Mouse (Mus musculus) C2C12 (cell line): ENCODE data around the gene Klhl21. TPM values are rescaled to one million over a fixed set of nuclear protein-coding genes. Genes with fewer than 3 reads are reported as not detected.

Experiments used
- H3K27me3 ChIP-seq: one replicate; pipeline ENCODE4 v1.6.1; 2011; ENCODE audit not compliant: control insufficient read depth, insufficient read depth, insufficient read length
- H3K36me3 ChIP-seq: one replicate; pipeline ENCODE4 v1.6.1; 2011; ENCODE audit not compliant: control insufficient read depth, insufficient read depth
- H3K4me3 ChIP-seq: one replicate; pipeline ENCODE4 v1.5.1; 2011; ENCODE audit warnings: mild to moderate bottlenecking, control low read depth; ENCODE audit not compliant: poor library complexity, insufficient read depth, severe bottlenecking
- H3K79me2 ChIP-seq: one replicate; pipeline ENCODE4 v1.6.1; 2011; ENCODE audit not compliant: control insufficient read depth, insufficient read depth
- H3K79me3 ChIP-seq: one replicate; pipeline ENCODE4 v1.6.1; 2011; ENCODE audit warnings: low read depth, control low read depth
- H3ac ChIP-seq: one replicate; pipeline ENCODE3; 2011; ENCODE audit warnings: low read depth; ENCODE audit not compliant: control insufficient read depth, insufficient read length
- CEBPB ChIP-seq: IDR thresholded peaks from one replicate; pipeline ENCODE4 v1.6.1; 2011; ENCODE audit warnings: low read depth, mild to moderate bottlenecking, control low read depth, moderate library complexity
- CTCF ChIP-seq: IDR thresholded peaks from one replicate; pipeline ENCODE4 v1.5.1; 2011; ENCODE audit not compliant: control insufficient read depth, insufficient read depth, insufficient read length
- FOSL1 ChIP-seq: IDR thresholded peaks from one replicate; pipeline ENCODE4 v1.8.0; 2011; ENCODE audit warnings: mild to moderate bottlenecking, low read length; ENCODE audit not compliant: poor library complexity, insufficient read depth, severe bottlenecking
- MAX ChIP-seq: IDR thresholded peaks from one replicate; pipeline ENCODE4 v1.6.1; 2011; ENCODE audit warnings: mild to moderate bottlenecking, control low read depth
- MYOD1 ChIP-seq: IDR thresholded peaks from one replicate; pipeline ENCODE4 v1.6.1; 2011; ENCODE audit warnings: low read depth; ENCODE audit not compliant: control insufficient read depth, insufficient read length
- MYOG ChIP-seq: IDR thresholded peaks from one replicate; pipeline ENCODE4 v1.6.1; 2011; ENCODE audit not compliant: control insufficient read depth, insufficient read length; ENCODE audit errors: extremely low read depth
- USF1 ChIP-seq: IDR thresholded peaks from one replicate; pipeline ENCODE4 v1.6.1; 2011; ENCODE audit warnings: low read depth, mild to moderate bottlenecking, control low read depth, moderate library complexity
- polyA plus RNA-seq: library from polyadenylated mRNA; unstranded; fragments of >200 nt; fragmentation: generic; extraction: Trizol; gene quantifications from one replicate; pipeline ENCODE4 v1.2.1, GENCODE M21; 2012; ENCODE audit warnings: missing spikeins

The Klhl21 gene
- polyA plus RNA-seq, 1 experiment, result 36.2 TPM

DNA sequence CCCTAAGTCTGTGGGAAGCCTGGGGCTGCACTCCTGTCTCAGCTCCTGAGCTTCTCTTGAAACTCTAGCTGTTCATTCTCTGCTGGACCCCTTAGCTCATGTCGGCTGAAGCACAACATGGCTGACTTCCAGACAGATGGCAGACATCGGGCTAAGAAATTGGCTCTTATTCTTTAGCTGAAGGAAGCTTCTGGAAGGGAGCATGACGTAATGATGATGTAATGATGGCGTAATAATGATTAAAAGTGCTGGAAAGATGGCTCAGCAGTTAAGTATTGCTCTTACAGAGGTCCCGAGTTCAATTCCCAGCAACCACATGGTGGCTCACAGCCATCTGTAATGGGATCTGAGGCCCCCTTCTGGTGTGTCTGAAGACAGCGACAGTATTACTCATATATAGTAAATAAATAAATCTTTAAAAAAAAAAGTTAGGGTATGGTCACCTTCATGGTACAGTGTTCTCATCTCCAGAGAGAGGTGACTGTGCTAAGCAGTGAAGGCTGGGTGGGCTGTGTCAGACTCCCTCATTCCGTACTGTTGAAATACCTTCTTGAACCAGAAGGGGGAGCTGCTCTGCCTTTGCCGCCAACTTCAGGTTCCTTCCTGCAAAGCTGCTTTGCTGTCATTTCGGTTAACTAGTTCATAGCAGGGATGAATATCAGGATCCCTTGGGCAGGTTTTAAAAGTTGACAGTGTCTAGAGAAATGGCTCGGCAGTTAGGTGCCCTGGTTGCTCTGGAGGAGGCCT lies 36.2 kb upstream of the Klhl21 start:
- Histone ChIP-seq H3ac (no peak overlapping the region), H3K36me3 (peaks cover 47% of the 10 kb centered on the region), H3K27me3 (no peaks in the 10 kb centered on the region), H3K79me2 (no peaks in the 10 kb centered on the region), H3K4me3 (no peak overlapping the region), H3K79me3 (no peaks in the 10 kb centered on the region)
- TF ChIP-seq CTCF, result no peak

DNA sequence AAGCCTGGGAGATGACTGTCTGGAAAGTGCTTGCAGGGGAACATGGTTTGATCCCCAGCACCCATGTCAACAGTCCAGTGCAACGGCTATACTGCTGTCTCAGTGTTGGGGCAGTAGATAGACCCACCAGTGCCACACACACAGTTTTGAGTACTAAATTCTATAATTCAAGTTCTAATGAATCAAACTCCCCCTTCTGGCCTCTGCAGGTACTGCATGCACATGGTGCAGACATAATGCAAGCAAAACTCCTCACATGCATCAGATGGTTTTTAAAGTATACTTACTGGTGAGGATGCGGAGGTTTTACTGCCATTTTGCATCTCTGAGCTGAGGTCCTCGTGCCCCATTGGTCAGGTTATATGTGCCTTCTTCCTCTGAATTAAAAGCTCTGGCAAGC lies 33.2 kb upstream of the Klhl21 start:
- Histone ChIP-seq H3K4me3 (no peak overlapping the region), H3ac (no peak overlapping the region), H3K79me3 (no peaks in the 10 kb centered on the region), H3K36me3 (peaks cover 59% of the 10 kb centered on the region), H3K79me2 (no peaks in the 10 kb centered on the region), H3K27me3 (no peaks in the 10 kb centered on the region)
- TF ChIP-seq USF1 (no peak), CEBPB (no peak), MAX (no peak), MYOD1 (no peak), FOSL1 (no peak), MYOG (no peak), CTCF (no peak)

DNA sequence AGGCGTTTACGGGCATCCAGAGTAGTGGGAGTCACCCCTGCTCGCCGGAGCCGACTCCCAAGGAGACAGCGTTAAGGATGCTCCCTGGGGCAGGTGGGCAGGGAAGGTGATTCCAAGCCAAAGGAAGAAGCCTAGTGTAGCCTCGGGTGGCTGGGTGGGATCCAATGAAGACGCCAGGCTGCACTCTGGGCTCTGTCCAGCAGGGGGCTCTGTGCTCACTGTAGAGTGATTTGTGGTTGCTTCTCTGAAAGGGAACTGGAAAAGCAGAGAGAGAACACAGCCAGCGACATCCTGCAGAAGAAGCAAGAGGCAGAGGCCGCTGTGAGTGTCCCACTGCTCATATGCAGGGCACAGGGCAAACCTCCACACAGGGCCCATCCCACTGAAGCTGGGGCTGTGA lies 30.9 kb upstream of the Klhl21 start:
- Histone ChIP-seq H3K4me3 (no peak overlapping the region), H3K79me2 (no peaks in the 10 kb centered on the region), H3K79me3 (no peaks in the 10 kb centered on the region), H3ac (no peak overlapping the region), H3K36me3 (peaks cover 63% of the 10 kb centered on the region), H3K27me3 (no peaks in the 10 kb centered on the region)
- TF ChIP-seq MAX (no peak), CTCF (peak; percentile 79)

DNA sequence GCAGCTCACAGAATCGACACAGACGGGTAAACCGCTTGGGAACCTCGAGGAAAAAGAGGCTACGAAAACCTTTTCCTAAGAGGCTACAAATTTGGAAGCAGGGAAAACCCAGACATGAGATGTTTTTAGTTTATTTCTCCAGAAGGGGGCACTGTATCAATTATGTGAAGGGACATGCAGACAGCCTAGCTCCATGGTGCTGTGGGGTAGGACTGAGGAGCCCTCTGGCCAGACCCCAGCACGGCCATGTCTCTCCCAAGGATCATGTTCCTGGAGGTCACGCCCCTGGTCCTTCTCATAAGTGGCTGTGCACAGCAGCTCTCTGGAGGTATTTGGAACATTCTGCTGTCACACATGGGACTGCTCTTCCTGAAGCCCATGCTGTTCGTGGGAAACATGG lies 27.9 kb upstream of the Klhl21 start:
- TF ChIP-seq FOSL1, result no peak
- no peak for TF ChIP-seq CTCF
- no peak for TF ChIP-seq CEBPB
- TF ChIP-seq MAX, result no peak
- TF ChIP-seq MYOG, result no peak
- no peak for TF ChIP-seq MYOD1
- no peak for TF ChIP-seq USF1
- Histone ChIP-seq H3K79me3 (no peaks in the 10 kb centered on the region), H3K36me3 (peaks cover 52% of the 10 kb centered on the region), H3ac (no peak overlapping the region), H3K27me3 (no peaks in the 10 kb centered on the region), H3K4me3 (no peak overlapping the region), H3K79me2 (no peaks in the 10 kb centered on the region)

DNA sequence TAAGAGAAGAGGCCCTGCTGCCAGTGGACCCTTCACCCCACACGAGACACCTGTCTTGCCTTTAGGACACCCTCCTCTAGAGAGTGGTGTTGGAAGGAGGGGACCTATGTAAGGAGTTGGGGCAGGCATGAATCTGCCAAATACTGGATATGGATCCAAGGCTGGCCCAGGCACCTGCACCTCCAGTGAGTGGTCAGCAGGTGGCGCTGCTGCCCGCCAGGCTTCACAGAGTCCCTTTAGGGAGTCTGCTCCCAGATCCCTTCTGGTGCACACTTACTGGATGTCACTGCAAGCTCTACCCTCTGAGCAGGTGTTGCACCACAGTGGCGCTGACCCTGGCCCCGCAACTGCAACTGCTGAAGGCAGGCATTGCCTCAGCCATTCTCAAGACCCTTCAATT lies 27.2 kb upstream of the Klhl21 start:
- Histone ChIP-seq H3K79me3 (no peaks in the 10 kb centered on the region), H3K79me2 (peaks cover under 1% of the 10 kb centered on the region), H3K27me3 (no peaks in the 10 kb centered on the region), H3K36me3 (peaks cover 50% of the 10 kb centered on the region), H3ac (no peak overlapping the region), H3K4me3 (no peak overlapping the region)
- TF ChIP-seq CTCF, result peak; percentile 97
- TF ChIP-seq FOSL1, result no peak

DNA sequence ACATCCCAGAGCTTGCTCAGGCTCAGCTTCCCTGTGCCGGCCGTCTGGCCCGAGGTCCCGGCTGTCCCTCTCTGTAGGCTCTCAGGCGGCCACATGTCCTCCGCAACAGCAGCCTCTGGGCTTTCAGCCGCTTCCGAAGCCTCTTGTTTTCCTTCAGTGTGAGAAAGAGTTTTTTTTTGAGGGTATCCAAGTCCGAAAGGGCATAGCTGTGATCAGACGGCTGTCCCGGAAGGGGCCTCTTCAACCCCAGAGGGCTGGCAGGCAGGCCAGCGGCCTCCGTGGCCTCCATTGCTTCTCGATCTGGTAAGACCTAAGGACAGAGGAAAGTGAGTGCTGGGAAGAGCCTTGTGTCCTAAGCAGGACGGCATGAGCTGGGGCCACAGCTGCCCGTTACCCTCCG lies 25.6 kb upstream of the Klhl21 start:
- Histone ChIP-seq H3K79me3 (no peaks in the 10 kb centered on the region), H3ac (peak overlapping the region; percentile 51), H3K4me3 (no peak overlapping the region), H3K79me2 (peaks cover 17% of the 10 kb centered on the region), H3K27me3 (no peaks in the 10 kb centered on the region), H3K36me3 (peaks cover 35% of the 10 kb centered on the region)
- TF ChIP-seq CEBPB, result no peak
- TF ChIP-seq MYOG, result no peak
- no peak for TF ChIP-seq CTCF
- TF ChIP-seq FOSL1, result no peak
- no peak for TF ChIP-seq USF1
- no peak for TF ChIP-seq MYOD1
